Mouse (Mus musculus) MEL (cell line): ENCODE measurements around the gene Thap11. TPM values are rescaled to one million over a fixed set of nuclear protein-coding genes. Genes with fewer than 3 reads are reported as not detected.
A peak's percentile ranks its signal among the peaks of the same experiment; 100 is the strongest.

Source experiments
- DNase-seq: peaks from one replicate; pipeline ENCODE4 v3.0.0; 2011; ENCODE audit warnings: low read depth, low spot score
- H3K27ac ChIP-seq: 2 replicates; pipeline ENCODE4 v1.5.1; 2012; ENCODE audit warnings: low read depth, mild to moderate bottlenecking, control low read depth, low read length, moderate library complexity; ENCODE audit not compliant: control insufficient read depth
- H3K27me3 ChIP-seq, 2 experiments: fragments of 150-350 bp in 1 of 2; sonication (generic) in 1 of 2; 2 replicates each; pipeline ENCODE4 v1.6.1; 2012; ENCODE audit warnings: low read length in 2 of 2, mild to moderate bottlenecking in 2 of 2, improper control_type of control experiment in 1 of 2, moderate library complexity in 1 of 2; ENCODE audit not compliant: insufficient read depth in 2 of 2, control insufficient read depth in 1 of 2
- H3K36me3 ChIP-seq, 2 experiments: 2 replicates each; pipeline ENCODE4 v1.6.1; 2012 to 2014; ENCODE audit warnings: low read length in 2 of 2, improper control_type of control experiment in 1 of 2, inconsistent platforms in 1 of 2, mild to moderate bottlenecking in 1 of 2; ENCODE audit not compliant: insufficient read depth in 2 of 2, control insufficient read depth in 1 of 2
- H3K4me1 ChIP-seq, 2 experiments: fragments of 150-350 bp in 1 of 2; sonication (generic) in 1 of 2; 2 replicates each; pipeline ENCODE4 v1.6.1; 2012; ENCODE audit warnings: low read length in 2 of 2, improper control_type of control experiment in 1 of 2, mild to moderate bottlenecking in 1 of 2; ENCODE audit not compliant: insufficient read depth in 2 of 2, control insufficient read depth in 1 of 2
- H3K4me3 ChIP-seq, 2 experiments: fragments of 150-350 bp in 1 of 2; sonication (generic) in 1 of 2; 2 replicates each; pipeline ENCODE4 v1.5.1; 2012; ENCODE audit warnings: low read depth in 2 of 2, low read length in 2 of 2, mild to moderate bottlenecking in 2 of 2, moderate library complexity in 2 of 2, control low read depth in 1 of 2, improper control_type of control experiment in 1 of 2; ENCODE audit not compliant: control insufficient read depth in 1 of 2, insufficient read depth in 1 of 2
- H3K79me2 ChIP-seq: 2 replicates; pipeline ENCODE4 v1.6.1; 2012; ENCODE audit warnings: mild to moderate bottlenecking, low read length, moderate library complexity; ENCODE audit not compliant: control insufficient read depth, poor library complexity, insufficient read depth
- H3K9ac ChIP-seq: 2 replicates; pipeline ENCODE4 v1.6.1; 2012; ENCODE audit warnings: low read depth, mild to moderate bottlenecking, control low read depth, low read length, moderate library complexity; ENCODE audit not compliant: control insufficient read depth, poor library complexity, severe bottlenecking
- H3K9me3 ChIP-seq: fragments of 150-350 bp; sonication (generic); replicated peaks from 2 replicates; pipeline ENCODE4 v1.6.1; 2012; ENCODE audit warnings: mild to moderate bottlenecking, low read length, improper control_type of control experiment, moderate library complexity; ENCODE audit not compliant: insufficient read depth
- BHLHE40 ChIP-seq: IDR thresholded peaks from 2 replicates; pipeline ENCODE4 v1.6.1; 2012; ENCODE audit warnings: low read depth, mild to moderate bottlenecking, inconsistent platforms, low read length, improper control_type of control experiment, borderline replicate concordance
- CHD1 ChIP-seq: IDR thresholded peaks from 2 replicates; pipeline ENCODE4 v1.6.1; 2012; ENCODE audit warnings: low read depth, mild to moderate bottlenecking, inconsistent platforms, low read length, improper control_type of control experiment
- ELF1 ChIP-seq: IDR thresholded peaks from 2 replicates; pipeline ENCODE4 v1.6.1; 2014; ENCODE audit warnings: low read depth, mild to moderate bottlenecking, inconsistent platforms, low read length, improper control_type of control experiment, moderate library complexity
- MAFK ChIP-seq: IDR thresholded peaks from 2 replicates; pipeline ENCODE4 v1.6.1; 2011; ENCODE audit warnings: low read depth, mild to moderate bottlenecking, low read length, improper control_type of control experiment, borderline replicate concordance
- MAZ ChIP-seq: IDR thresholded peaks from 2 replicates; pipeline ENCODE4 v1.6.1; 2012; ENCODE audit warnings: low read depth, mild to moderate bottlenecking, inconsistent platforms, low read length, improper control_type of control experiment
- MEF2A ChIP-seq: IDR thresholded peaks from 2 replicates; pipeline ENCODE4 v1.6.1; 2014; ENCODE audit warnings: low read depth, mild to moderate bottlenecking, inconsistent platforms, low read length, improper control_type of control experiment; ENCODE audit not compliant: poor library complexity, insufficient replicate concordance, severe bottlenecking; ENCODE audit errors: extremely low read depth
- MXI1 ChIP-seq: IDR thresholded peaks from 2 replicates; pipeline ENCODE4 v1.6.1; 2011; ENCODE audit warnings: mild to moderate bottlenecking, low read depth, low read length, improper control_type of control experiment
- MYC ChIP-seq: IDR thresholded peaks from 2 replicates; pipeline ENCODE4 v1.6.1; 2011; ENCODE audit warnings: low read depth, mild to moderate bottlenecking, low read length, improper control_type of control experiment, moderate library complexity
- NRF1 ChIP-seq: IDR thresholded peaks from 2 replicates; pipeline ENCODE4 v1.6.1; 2014; ENCODE audit warnings: low read depth, mild to moderate bottlenecking, inconsistent platforms, low read length, improper control_type of control experiment, moderate library complexity; ENCODE audit not compliant: poor library complexity, insufficient read depth, severe bottlenecking
- POLR2AphosphoS5 ChIP-seq: IDR thresholded peaks from 2 replicates; pipeline ENCODE4 v1.6.1; 2012; ENCODE audit warnings: low read depth, borderline replicate concordance, mild to moderate bottlenecking, inconsistent platforms, low read length, moderate library complexity, mixed read lengths
- RAD21 ChIP-seq: IDR thresholded peaks from 2 replicates; pipeline ENCODE4 v1.6.1; 2011; ENCODE audit warnings: mild to moderate bottlenecking, low read depth, low read length, improper control_type of control experiment
- SMC3 ChIP-seq: IDR thresholded peaks from 2 replicates; pipeline ENCODE4 v1.6.1; 2011; ENCODE audit warnings: low read depth, low read length, improper control_type of control experiment
- UBTF ChIP-seq: IDR thresholded peaks from 2 replicates; pipeline ENCODE4 v1.6.1; 2012; ENCODE audit warnings: low read depth, mild to moderate bottlenecking, inconsistent platforms, low read length, improper control_type of control experiment, moderate library complexity, borderline replicate concordance; ENCODE audit not compliant: insufficient read depth
- ZKSCAN1 ChIP-seq: IDR thresholded peaks from 2 replicates; pipeline ENCODE4 v1.6.1; 2012; ENCODE audit warnings: low read depth, mild to moderate bottlenecking, inconsistent platforms, low read length, improper control_type of control experiment, moderate library complexity
- polyA plus RNA-seq, 2 experiments: library from polyadenylated mRNA; stranded (reverse) in 1 of 2; unstranded in 1 of 2; fragments of >175 nt in 1 of 2; fragments of >200 nt in 1 of 2; gene quantifications; 2 replicates each; pipeline versions ENCODE4 v1.2.1 to v1.2.4; 2012; ENCODE audit warnings: low replicate concordance in 2 of 2, low read depth in 1 of 2; ENCODE audit not compliant: insufficient read length in 2 of 2, insufficient read depth in 1 of 2, missing spikeins in 1 of 2
- total RNA-seq: library from RNA; depleted of rRNA; stranded (reverse); fragments of 300-350 nt; gene quantifications from 2 replicates; pipeline ENCODE4 v1.2.3, GENCODE M21; 2012

The Thap11 gene
- total and polyA plus RNA-seq, 3 experiments = 48.8 to 51.4 TPM; not detected in 1

GRCm38 (mm10) chr8:105851651-105852143, 3.2 kb upstream of the Thap11 start (continued):
- TF ChIP-seq RAD21 = no peak
- no peak for TF ChIP-seq CHD1
- TF ChIP-seq, all 39 proteins: peak for 19

GRCm38 (mm10) chr8:105852146-105852729, 2.7 kb upstream of the Thap11 start:
- H3K4me1 ChIP-seq = peaks cover 0 to 21% of the 10 kb centered on the region in 2 experiments; a peak in 2 of 4 replicates

GRCm38 (mm10) chr8:105853178-105853577, 1.8 kb upstream of the Thap11 start, which contains the start of gene Cenpt:
Gene Cenpt (minus strand): TSS chr8:105853278.
- no peak within 1 kb of the TSS for H3K9ac ChIP-seq
- peaks cover 0 to 29% of the 10 kb centered on the region in 2 experiments; a peak in 2 of 4 replicates for H3K4me1 ChIP-seq
- H3K27me3 ChIP-seq = no peaks in the 10 kb centered on the region
- no peak within 1 kb of the TSS for H3K27ac ChIP-seq
- no peak within 1 kb of the TSS for H3K4me3 ChIP-seq
- H3K79me2 ChIP-seq = peaks cover 23% of the 10 kb centered on the region
- peaks cover 0 to 23% of the 10 kb centered on the region in 2 experiments; a peak in 2 of 4 replicates for H3K36me3 ChIP-seq
- no peaks in the 10 kb centered on the region for H3K9me3 ChIP-seq
- no peak for TF ChIP-seq SMC3
- TF ChIP-seq NRF1 = no peak
- no peak for TF ChIP-seq POLR2AphosphoS5
- no peak for TF ChIP-seq RAD21
- no peak for TF ChIP-seq MXI1
- no peak for TF ChIP-seq ZKSCAN1
- no peak for TF ChIP-seq ELF1
- TF ChIP-seq CHD1 = no peak
- no peak for TF ChIP-seq UBTF
- no peak for TF ChIP-seq MAZ
- no peak for TF ChIP-seq MEF2A
- TF ChIP-seq MAFK = no peak
- no peak for TF ChIP-seq BHLHE40
- TF ChIP-seq, all 39 proteins: peak for 0
- DNase-seq = no peak

More at GRCm38 (mm10) chr8:105852146-105852729, 2.7 kb upstream of the Thap11 start:
- H3K9ac ChIP-seq = no peak overlapping the region
- TF ChIP-seq RAD21 (no peak), MYC (peak; percentile 18; the same call in 1 of the 2 replicates)
- no peaks in the 10 kb centered on the region for H3K9me3 ChIP-seq
- DNase-seq = no peak
- peak overlapping the region in 1 of 2 experiments; percentile 93; a peak in 1 of 4 replicates for H3K4me3 ChIP-seq
- peaks cover 0 to 16% of the 10 kb centered on the region in 2 experiments; a peak in 2 of 4 replicates for H3K36me3 ChIP-seq
- no peaks in the 10 kb centered on the region for H3K27me3 ChIP-seq
- no peak overlapping the region for H3K27ac ChIP-seq
- H3K79me2 ChIP-seq = peaks cover 23% of the 10 kb centered on the region
